Mouse (Mus musculus) testis, adult 2 months (tissue): ENCODE results near the gene Tbc1d23. TPM values are rescaled to one million over a fixed set of nuclear protein-coding genes. Genes with fewer than 3 reads are reported as not detected.

Experiments used
- H3K27ac ChIP-seq: fragments of 200-500 bp; 2 replicates; pipeline ENCODE4 v1.5.1; 2012; ENCODE audit warnings: low read depth, low read length; ENCODE audit not compliant: control insufficient read depth, insufficient read depth
- H3K27me3 ChIP-seq: fragments of 200-500 bp; 2 replicates; pipeline ENCODE4 v1.6.1; 2012; ENCODE audit warnings: mild to moderate bottlenecking, low read length, moderate library complexity; ENCODE audit not compliant: control insufficient read depth, insufficient read depth
- H3K36me3 ChIP-seq: fragments of 200-500 bp; 2 replicates; pipeline ENCODE4 v1.6.1; 2012; ENCODE audit warnings: mild to moderate bottlenecking, low read length; ENCODE audit not compliant: control insufficient read depth, insufficient read depth
- H3K4me1 ChIP-seq: fragments of 200-500 bp; 2 replicates; pipeline ENCODE4 v1.6.1; 2012; ENCODE audit warnings: low read length; ENCODE audit not compliant: control insufficient read depth, insufficient read depth
- H3K4me3 ChIP-seq: fragments of 200-500 bp; 2 replicates; pipeline ENCODE4 v1.5.1; 2012; ENCODE audit warnings: low read depth, mild to moderate bottlenecking, low read length, moderate library complexity, mixed read lengths; ENCODE audit not compliant: control insufficient read depth
- CTCF ChIP-seq: fragments of 200-500 bp; IDR thresholded peaks from 2 replicates; pipeline ENCODE4 v1.5.1; 2012; ENCODE audit warnings: low read depth, mild to moderate bottlenecking, inconsistent platforms, low read length, moderate library complexity; ENCODE audit not compliant: control insufficient read depth, insufficient read depth, insufficient replicate concordance
- POLR2A ChIP-seq: fragments of 200-500 bp; IDR thresholded peaks from 2 replicates; pipeline ENCODE4 v1.6.1; 2012; ENCODE audit warnings: low read depth, mild to moderate bottlenecking, inconsistent platforms, low read length, moderate library complexity; ENCODE audit not compliant: control insufficient read depth
- polyA plus RNA-seq: library from polyadenylated mRNA; depleted of rRNA; stranded (reverse); fragments of >200 nt; gene quantifications from 2 replicates; pipeline ENCODE4 v1.2.3, GENCODE M21; 2012

The Tbc1d23 gene
- polyA plus RNA-seq, 1 experiment, result 28.0 TPM

GRCm38 (mm10) chr16:57132326-57132725, 99.0 kb downstream of the Tbc1d23 start:
- Histone ChIP-seq H3K4me1 (no peaks in the 10 kb centered on the region), H3K36me3 (no peaks in the 10 kb centered on the region; the same call in 1 of the 2 replicates), H3K27ac (no peak overlapping the region), H3K4me3 (no peak overlapping the region), H3K27me3 (no peaks in the 10 kb centered on the region)
- TF ChIP-seq CTCF, result no peak

DNA sequence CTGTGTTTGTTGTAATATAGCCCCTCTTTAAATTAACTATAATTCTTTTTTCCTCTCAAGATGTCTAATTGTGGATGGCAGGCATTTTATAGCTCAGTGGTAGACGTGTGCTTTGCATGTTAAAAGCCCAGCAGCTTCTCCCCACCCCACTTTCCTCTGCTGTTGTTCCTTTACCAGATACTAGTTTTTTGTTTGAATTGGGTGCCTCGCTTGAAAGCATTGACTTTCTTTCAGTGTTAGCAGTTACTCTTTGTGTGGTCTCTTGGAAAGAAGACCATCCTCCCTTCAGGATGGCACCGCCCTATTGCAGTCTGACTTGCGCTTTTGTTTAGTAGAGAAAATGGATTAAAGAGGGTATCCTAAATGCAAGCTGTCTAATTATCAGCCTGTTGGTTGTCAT, 99.8 kb downstream of the Tbc1d23 start:
- TF ChIP-seq POLR2A (no peak), CTCF (no peak)
- Histone ChIP-seq H3K36me3 (no peaks in the 10 kb centered on the region; the same call in 1 of the 2 replicates), H3K4me1 (no peaks in the 10 kb centered on the region), H3K4me3 (no peak overlapping the region), H3K27ac (no peak overlapping the region), H3K27me3 (no peaks in the 10 kb centered on the region)

DNA sequence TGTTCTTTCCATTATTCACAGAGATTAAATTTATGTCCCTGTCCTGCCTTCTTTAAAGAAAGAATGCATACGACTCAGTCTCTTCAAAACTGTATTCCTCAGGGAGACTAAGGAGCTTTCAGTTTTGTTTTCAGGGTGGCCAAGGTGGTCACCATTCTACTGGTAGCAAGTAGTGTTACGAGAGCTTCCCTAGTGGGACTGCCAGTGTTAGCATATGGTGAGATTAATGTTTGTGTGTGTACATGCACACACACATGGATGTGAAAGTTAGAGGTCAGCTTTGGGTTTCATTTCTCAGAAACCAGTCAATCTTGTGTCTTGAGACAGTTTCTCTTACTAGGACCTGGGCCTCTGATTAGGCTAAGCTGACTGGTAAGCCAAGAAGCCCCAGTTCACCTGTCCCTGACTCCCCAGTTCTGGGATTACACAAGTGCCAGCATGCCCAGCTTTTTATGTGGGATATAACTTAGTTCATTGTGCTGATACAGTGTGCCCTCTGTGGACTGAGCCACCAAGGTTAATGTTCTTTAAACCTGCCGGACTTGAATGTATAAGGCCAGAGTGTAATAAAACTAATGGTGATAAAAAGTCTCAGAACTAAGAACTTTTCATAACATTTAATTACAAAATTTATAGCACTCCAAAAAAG, 100.4 kb downstream of the Tbc1d23 start:
- Histone ChIP-seq H3K36me3 (no peaks in the 10 kb centered on the region; the same call in 1 of the 2 replicates), H3K4me1 (no peaks in the 10 kb centered on the region), H3K4me3 (no peak overlapping the region), H3K27ac (no peak overlapping the region), H3K27me3 (no peaks in the 10 kb centered on the region)
- TF ChIP-seq POLR2A, result no peak
- no peak for TF ChIP-seq CTCF

DNA sequence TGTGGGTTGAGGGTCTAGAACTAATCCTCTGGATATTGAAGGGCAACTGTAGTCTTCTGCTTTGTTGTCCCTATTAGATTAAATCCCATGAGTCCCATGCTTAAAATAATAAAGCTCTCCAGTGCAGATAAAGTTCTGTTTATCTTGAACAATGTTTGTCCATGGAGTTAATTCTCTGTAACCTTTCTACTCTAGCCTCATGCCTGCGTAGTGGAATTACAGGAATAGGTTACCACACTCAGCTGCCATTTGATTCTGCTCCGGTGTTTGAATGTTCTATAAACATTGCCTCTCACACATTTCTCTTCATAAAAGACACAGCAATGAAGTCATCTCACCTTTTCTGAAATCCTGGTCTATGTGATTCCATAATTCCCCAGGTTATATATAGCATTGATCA, 103.5 kb downstream of the Tbc1d23 start:
- no peak overlapping the region for H3K27ac ChIP-seq
- H3K27me3 ChIP-seq, result no peaks in the 10 kb centered on the region
- H3K4me3 ChIP-seq, result no peak overlapping the region
- no peaks in the 10 kb centered on the region for H3K4me1 ChIP-seq
- no peaks in the 10 kb centered on the region for H3K36me3 ChIP-seq
- TF ChIP-seq POLR2A (no peak), CTCF (no peak)

DNA sequence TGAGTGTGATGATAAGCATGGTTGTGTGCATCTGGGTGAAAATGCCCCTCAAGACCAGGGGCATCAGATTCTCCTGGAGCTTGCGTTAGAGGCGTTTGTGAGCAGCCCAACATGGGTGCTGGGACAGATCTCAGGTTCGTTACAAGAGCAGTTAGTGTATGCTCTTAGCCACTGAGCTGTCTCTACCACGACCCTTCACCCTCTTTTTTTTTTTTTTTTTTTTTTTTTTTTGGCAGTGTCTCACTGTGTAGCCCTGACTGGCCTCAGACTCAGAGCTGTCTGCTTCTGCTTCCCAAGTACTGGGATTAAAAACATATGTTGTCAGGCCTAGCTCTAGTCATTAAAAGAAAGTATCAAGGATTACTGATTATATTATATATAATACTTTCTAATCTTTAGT, 105.0 kb downstream of the Tbc1d23 start:
- TF ChIP-seq POLR2A, result no peak
- no peak for TF ChIP-seq CTCF
- Histone ChIP-seq H3K27ac (no peak overlapping the region), H3K27me3 (no peaks in the 10 kb centered on the region), H3K4me1 (no peaks in the 10 kb centered on the region), H3K4me3 (no peak overlapping the region), H3K36me3 (no peaks in the 10 kb centered on the region)

- Histone ChIP-seq H3K36me3 (no peaks in the 10 kb centered on the region), H3K27ac (no peak overlapping the region), H3K4me1 (no peaks in the 10 kb centered on the region), H3K27me3 (no peaks in the 10 kb centered on the region), H3K4me3 (peak overlapping the region; percentile 94; the same call in 1 of the 2 replicates)
- TF ChIP-seq POLR2A (no peak), CTCF (no peak)
Measured at GRCm38 (mm10) chr16:57122682-57123445, 108.4 kb downstream of the Tbc1d23 start.

GRCm38 (mm10) chr16:57121816-57122415, 109.4 kb downstream of the Tbc1d23 start:
- H3K36me3 ChIP-seq, result no peaks in the 10 kb centered on the region
- no peaks in the 10 kb centered on the region for H3K4me1 ChIP-seq
- H3K27me3 ChIP-seq, result no peaks in the 10 kb centered on the region
- H3K4me3 ChIP-seq, result peak overlapping the region; percentile 94
- TF ChIP-seq CTCF, result no peak
- no peak for TF ChIP-seq POLR2A
- H3K27ac ChIP-seq, result peak overlapping the region; percentile 82
